Mouse (Mus musculus) T-helper 1 cell (primary cell): Measurements from ENCODE around the gene Ets1.

Source experiments
- in situ Hi-C: fragments of 300-600 bp; cut with MboI, MseI; formaldehyde crosslinking; loops from one replicate; pipeline ENCODE4 v1.15.1; 2025; ENCODE audit warnings: high pct_unique_total_duplicates

The Ets1 gene

GRCm38 (mm10) chr9:32694916-32695490 is 59.0 kb downstream of the Ets1 start:
- in situ Hi-C loops = loop anchor here (5.0 kb wide), 1 partner anchor 78 kb away; no protein-coding TSS in a partner anchor

- in situ Hi-C loops = no loop called here
Observed at GRCm38 (mm10) chr9:32695492-32696190, 59.6 kb downstream of the Ets1 start.

GRCm38 (mm10) chr9:32696259-32696658 is 60.2 kb downstream of the Ets1 start:
- in situ Hi-C loops = no loop called here

- in situ Hi-C loops = no loop called here
Observed at GRCm38 (mm10) chr9:32696717-32697116, 60.7 kb downstream of the Ets1 start.

GRCm38 (mm10) chr9:32697291-32698110 is 61.5 kb downstream of the Ets1 start:
- in situ Hi-C loops = no loop called here

GRCm38 (mm10) chr9:32698766-32699165 is 62.7 kb downstream of the Ets1 start:
- in situ Hi-C loops = no loop called here

- in situ Hi-C loops = no loop called here
Observed at GRCm38 (mm10) chr9:32699391-32699841, 63.4 kb downstream of the Ets1 start.

GRCm38 (mm10) chr9:32700091-32700905 is 64.3 kb downstream of the Ets1 start:
- in situ Hi-C loops = no loop called here

- in situ Hi-C loops = no loop called here
Observed at GRCm38 (mm10) chr9:32701126-32701997, 65.3 kb downstream of the Ets1 start.

- in situ Hi-C loops = no loop called here
Observed at GRCm38 (mm10) chr9:32701998-32702305, 65.9 kb downstream of the Ets1 start.

- in situ Hi-C loops = no loop called here
Observed at GRCm38 (mm10) chr9:32702836-32703395, 66.9 kb downstream of the Ets1 start.

GRCm38 (mm10) chr9:32703976-32704745 is 68.1 kb downstream of the Ets1 start:
- in situ Hi-C loops = no loop called here

GRCm38 (mm10) chr9:32705827-32706478 is 69.9 kb downstream of the Ets1 start:
- in situ Hi-C loops = no loop called here

GRCm38 (mm10) chr9:32707436-32707835 is 71.4 kb downstream of the Ets1 start:
- in situ Hi-C loops = no loop called here

GRCm38 (mm10) chr9:32708491-32708890 is 72.5 kb downstream of the Ets1 start:
- in situ Hi-C loops = no loop called here

GRCm38 (mm10) chr9:32709359-32709758 is 73.3 kb downstream of the Ets1 start:
- in situ Hi-C loops = no loop called here

- in situ Hi-C loops = loop anchor here (10.0 kb wide), 1 partner anchor 115 kb away; no protein-coding TSS in a partner anchor
Observed at GRCm38 (mm10) chr9:32709764-32710734, 74.0 kb downstream of the Ets1 start.
